Mouse (Mus musculus) kidney, adult 2 months (tissue): Measurements from ENCODE around the gene Pisd. TPM values are rescaled to one million over a fixed set of nuclear protein-coding genes. Genes with fewer than 3 reads are reported as not detected.
A peak's percentile ranks its signal among the peaks of the same experiment; 100 is the strongest.

Experiments
- DNase-seq: peaks from one replicate; pipeline ENCODE4 v3.0.0; 2021
- H3K27ac ChIP-seq: fragments of 200-500 bp; 2 replicates; pipeline ENCODE4 v1.5.1; 2012; ENCODE audit warnings: low read depth, low read length, control low read depth, inconsistent platforms; ENCODE audit not compliant: insufficient read depth
- H3K27me3 ChIP-seq: fragments of 200-500 bp; replicated peaks from 2 replicates; pipeline ENCODE4 v1.6.1; 2012; ENCODE audit warnings: mild to moderate bottlenecking, moderate library complexity, low read length, inconsistent platforms; ENCODE audit not compliant: control insufficient read depth, insufficient read depth
- H3K36me3 ChIP-seq: fragments of 200-500 bp; 2 replicates; pipeline ENCODE4 v1.6.1; 2012; ENCODE audit warnings: mild to moderate bottlenecking, moderate library complexity, low read length, inconsistent platforms; ENCODE audit not compliant: control insufficient read depth, insufficient read depth
- H3K4me1 ChIP-seq: fragments of 200-500 bp; 2 replicates; pipeline ENCODE4 v1.6.1; 2011; ENCODE audit warnings: low read length; ENCODE audit not compliant: control insufficient read depth, insufficient read depth
- H3K4me3 ChIP-seq: fragments of 200-500 bp; 2 replicates; pipeline ENCODE4 v1.5.1; 2011; ENCODE audit warnings: mild to moderate bottlenecking, low read depth, low read length, control low read depth; ENCODE audit not compliant: insufficient read depth
- CTCF ChIP-seq: fragments of 200-500 bp; conservative IDR thresholded peaks from 2 replicates; pipeline ENCODE4 v1.5.1; 2011; ENCODE audit warnings: low read depth, mild to moderate bottlenecking, control low read depth, low read length, moderate library complexity, mixed read lengths; ENCODE audit not compliant: insufficient read depth, insufficient read length
- POLR2A ChIP-seq: fragments of 200-500 bp; IDR thresholded peaks from one replicate; pipeline ENCODE4 v1.6.1; 2011; ENCODE audit warnings: low read depth, low read length, control low read depth
- WGBS: fragments of 180-500 bp; shearing (Covaris S2); methylation state at CpG from one replicate; pipeline ENCODE4 v1.1.7; 2018; 5-methylcytosine and 5-hydroxymethylcytosine counted together
- polyA plus RNA-seq: library from polyadenylated mRNA; depleted of rRNA; stranded (reverse); fragments of >200 nt; gene quantifications from 2 replicates; pipeline ENCODE4 v1.2.3, GENCODE M21; 2012; rRNA removed

Gene Pisd
- polyA plus RNA-seq, 1 experiment, result 54.8 TPM

DNA sequence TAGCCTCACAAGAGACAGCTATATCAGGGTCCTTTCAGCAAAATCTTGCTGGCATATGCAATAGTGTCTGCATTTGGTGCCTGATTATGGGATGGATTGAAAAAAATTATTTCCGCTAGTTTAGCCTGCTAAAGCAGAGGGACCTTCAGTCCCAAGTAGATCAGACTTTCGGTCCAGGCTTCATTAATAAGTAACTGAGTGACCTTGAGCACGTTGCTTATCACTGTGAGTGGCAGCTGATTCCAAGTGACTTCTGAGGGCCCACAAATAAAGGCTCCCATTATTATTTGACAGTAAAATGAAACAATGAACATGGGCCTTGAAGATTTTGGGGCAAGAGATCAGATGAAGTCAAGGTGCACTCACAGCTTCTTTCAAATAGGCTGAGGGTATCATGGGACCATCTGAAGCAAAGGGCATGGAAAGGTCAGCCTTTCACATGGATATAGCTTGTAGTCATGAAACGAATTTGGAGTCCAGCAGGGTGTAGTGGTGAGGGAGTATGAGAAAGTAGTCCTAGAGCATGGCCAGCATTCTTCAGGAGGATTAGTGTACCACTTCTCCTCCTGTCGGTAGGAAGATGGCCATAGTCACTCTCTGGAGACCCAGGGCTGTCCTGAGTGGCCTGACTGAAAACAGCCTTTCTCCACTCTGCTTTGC, 88.1 kb downstream of the Pisd start:
- H3K4me1 ChIP-seq, result peaks cover 7% of the 10 kb centered on the region; the same call in 1 of the 2 replicates
- WGBS, result 38% methylated on average over 5 of the region's 5 CpGs
- peak overlapping the region; percentile 63; the same call in 1 of the 2 replicates for H3K27ac ChIP-seq
- H3K36me3 ChIP-seq, result no peaks in the 10 kb centered on the region
- no peak for TF ChIP-seq CTCF
- TF ChIP-seq POLR2A, result no peak
- H3K4me3 ChIP-seq, result no peak overlapping the region
- DNase-seq, result peak; percentile 71
- H3K27me3 ChIP-seq, result no peaks in the 10 kb centered on the region

GRCm38 (mm10) chr5:32693411-32693810, 92.0 kb downstream of the Pisd start:
- peaks cover 7% of the 10 kb centered on the region; the same call in 1 of the 2 replicates for H3K4me1 ChIP-seq
- TF ChIP-seq POLR2A (no peak), CTCF (no peak)
- H3K27ac ChIP-seq, result no peak overlapping the region
- no peaks in the 10 kb centered on the region for H3K27me3 ChIP-seq
- no peak for DNase-seq
- H3K4me3 ChIP-seq, result no peak overlapping the region
- 50% methylated on average over 2 of the region's 2 CpGs for WGBS
- no peaks in the 10 kb centered on the region for H3K36me3 ChIP-seq

Other genes starting within 250 kb of the Pisd start
- 2.6 and 3.1 TPM in 2 replicates for gene Yes1, start 174.5 kb downstream of the Pisd start, polyA plus RNA-seq
- gene Gm20671, start 41.5 kb upstream of the Pisd start, polyA plus RNA-seq, result 2.8 and 8.3 TPM in 2 replicates
- 11.2 and 15.9 TPM in 2 replicates for gene Prr14l, start 68.6 kb upstream of the Pisd start, polyA plus RNA-seq
- gene Depdc5, start 78.1 kb upstream of the Pisd start, polyA plus RNA-seq, result 11.8 and 13.0 TPM in 2 replicates
- gene Ywhah, start 233.2 kb upstream of the Pisd start, polyA plus RNA-seq, result 71.8 and 90.6 TPM in 2 replicates